Mouse (Mus musculus) erythroblast, adult 5-6 weeks (primary cell): ENCODE data around the gene Defb23. TPM values are rescaled to one million over a fixed set of nuclear protein-coding genes. Genes with fewer than 3 reads are reported as not detected.

ENCODE experiments used
- ATAC-seq: replicated peaks from 2 replicates; pipeline ENCODE4 v1.8.0; 2016; ENCODE audit warnings: moderate number of reproducible peaks, mild to moderate bottlenecking, moderate TSS enrichment, inconsistent platforms; ENCODE audit not compliant: poor library complexity, low FRiP score, severe bottlenecking
- total RNA-seq, 2 experiments: library from RNA; stranded (forward) in 1 of 2; stranded (reverse) in 1 of 2; fragments of 150-400 nt in 1 of 2; fragments of 200-764, 138-1000 nt in 1 of 2; gene quantifications; 2 replicates each; pipeline versions ENCODE4 v1.2.3 to v1.2.4; 2015 to 2017; ENCODE audit warnings: low replicate concordance in 2 of 2

The Defb23 gene
- total RNA-seq (2015; ENCODE audit: low replicate concordance) (not detected in 2 replicates), total RNA-seq (2017; ENCODE audit: low replicate concordance) (not detected in 2 replicates)

GRCm38 (mm10) chr2:152464570-152465150 lies at the start of gene Defb23:
Defb23 (minus strand) TSS chr2:152464620.
- ATAC-seq = no peak; the same call in 1 of the 2 replicates

GRCm38 (mm10) chr2:152511592-152511991 lies 47.2 kb upstream of the Defb23 start, which contains the start of gene Defb26:
Defb26 (minus strand) TSS chr2:152511692.
- no peak for ATAC-seq

- no peak for ATAC-seq
Measured at GRCm38 (mm10) chr2:152503950-152504349, 39.5 kb upstream of the Defb23 start.

- no peak for ATAC-seq
Measured at GRCm38 (mm10) chr2:152500863-152501229, 36.4 kb upstream of the Defb23 start.

GRCm38 (mm10) chr2:152500204-152500862 lies 35.9 kb upstream of the Defb23 start:
- ATAC-seq = peak; percentile 75

- ATAC-seq = no peak
Measured at GRCm38 (mm10) chr2:152498020-152498419, 33.6 kb upstream of the Defb23 start.

GRCm38 (mm10) chr2:152493151-152493550 lies 28.7 kb upstream of the Defb23 start:
- ATAC-seq = no peak

- ATAC-seq = no peak
Measured at GRCm38 (mm10) chr2:152490038-152490437, 25.6 kb upstream of the Defb23 start, which contains the start of gene Defb22. Defb22 (minus strand) TSS chr2:152490138.

GRCm38 (mm10) chr2:152487024-152487423 lies 22.6 kb upstream of the Defb23 start:
- ATAC-seq = 0 out of 2 replicates have a peak, but pooled peaks have one; percentile 36

- ATAC-seq = no peak
Measured at GRCm38 (mm10) chr2:152481726-152482125, 17.3 kb upstream of the Defb23 start.

GRCm38 (mm10) chr2:152480881-152481280 lies 16.5 kb upstream of the Defb23 start:
- ATAC-seq = no peak

GRCm38 (mm10) chr2:152476763-152477162 lies 12.3 kb upstream of the Defb23 start, which contains the start of gene Defb20:
Defb20 (plus strand) TSS chr2:152477063.
- ATAC-seq = no peak

GRCm38 (mm10) chr2:152472434-152472833 lies 8.0 kb upstream of the Defb23 start:
- ATAC-seq = no peak

- no peak for ATAC-seq
Measured at GRCm38 (mm10) chr2:152470973-152471372, 6.6 kb upstream of the Defb23 start.

- ATAC-seq = no peak
Measured at GRCm38 (mm10) chr2:152459241-152459640, 5.2 kb downstream of the Defb23 start.

GRCm38 (mm10) chr2:152452101-152452781 lies 12.2 kb downstream of the Defb23 start:
- ATAC-seq = 0 out of 2 replicates have a peak, but pooled peaks have one; percentile 42

- no peak for ATAC-seq
Measured at GRCm38 (mm10) chr2:152450241-152450640, 14.2 kb downstream of the Defb23 start.

- ATAC-seq = no peak
Measured at GRCm38 (mm10) chr2:152447461-152447860, 17.0 kb downstream of the Defb23 start.

GRCm38 (mm10) chr2:152446642-152447041 lies 17.8 kb downstream of the Defb23 start:
- ATAC-seq = no peak

- no peak for ATAC-seq
Measured at GRCm38 (mm10) chr2:152443281-152443680, 21.1 kb downstream of the Defb23 start.

- no peak for ATAC-seq
Measured at GRCm38 (mm10) chr2:152442322-152442721, 22.1 kb downstream of the Defb23 start.
